Mouse (Mus musculus): ENCODE results near the gene Olfr573-ps1. TPM values are rescaled to one million over a fixed set of nuclear protein-coding genes. Genes with fewer than 3 reads are reported as not detected.

Gene Olfr573-ps1
- polyA plus RNA-seq (2014; fragmentation: Illumina TruSeq; extraction: RNeasy Lipid Tissue Mini Kit (QIAGEN cat#74804); ENCODE audit: low read depth, low replicate concordance): not detected

DNA sequence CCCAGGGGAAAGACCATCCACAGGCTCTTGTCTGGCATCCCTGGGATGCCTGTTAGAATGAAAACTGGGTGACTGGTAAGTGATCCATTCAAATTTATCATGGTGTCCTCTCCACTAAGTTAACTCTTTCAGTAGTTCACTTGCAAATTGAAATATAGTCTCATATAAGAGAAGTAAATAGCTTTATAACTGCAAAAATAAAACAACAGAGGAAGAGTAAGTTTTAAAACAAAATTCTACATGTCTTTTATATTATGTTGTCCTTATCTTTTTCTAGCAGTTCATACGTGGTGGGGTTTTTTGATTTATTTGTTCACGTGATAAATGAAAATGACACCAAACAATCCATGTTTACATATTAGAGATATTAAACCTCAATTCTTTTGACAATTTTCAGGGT lies at the start of gene Olfr573-ps1:
Olfr573-ps1 (minus strand) TSS at position 101 of the 400 bp plus-strand sequence.

DNA sequence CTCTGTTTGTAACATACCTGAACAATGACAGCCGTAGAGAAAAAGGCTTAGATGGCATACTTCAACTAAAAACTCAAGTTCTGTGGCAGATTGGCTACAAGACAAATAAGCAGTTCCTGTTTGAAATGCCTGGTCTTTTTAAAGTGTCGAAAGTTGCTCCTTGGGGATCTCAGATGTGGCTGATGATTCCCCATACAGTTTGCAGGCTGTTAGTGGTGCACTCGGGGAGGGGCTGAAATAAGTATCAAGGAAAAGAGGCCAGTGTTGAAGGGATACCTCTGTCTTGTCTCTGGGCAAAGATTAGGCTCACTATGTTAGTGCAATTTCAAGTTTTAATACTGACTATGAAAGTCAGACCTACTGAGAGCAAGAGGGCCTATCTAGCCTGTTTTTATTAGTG lies 46.8 kb upstream of the Olfr573-ps1 start, which contains the start of gene Olfr578:
Olfr578 (minus strand) TSS at position 101 of the 400 bp plus-strand sequence.

DNA sequence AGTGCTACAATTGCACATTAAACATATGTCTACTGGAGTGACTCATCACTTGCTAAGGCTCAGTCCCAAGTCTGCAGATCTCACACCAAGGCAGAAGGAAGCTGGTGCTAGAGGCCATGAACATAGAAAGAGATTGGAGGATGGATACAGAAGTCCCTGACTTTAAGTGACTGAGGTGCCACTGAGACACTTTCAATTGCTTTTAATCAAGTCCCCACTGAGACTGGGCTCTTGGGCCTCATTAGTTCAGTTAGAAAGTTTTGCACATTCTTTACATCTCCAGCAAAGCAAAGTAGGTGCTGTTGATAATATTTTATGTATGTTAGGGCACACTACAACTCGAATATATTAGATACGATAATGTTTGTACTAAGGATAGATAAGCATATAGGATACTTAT lies 33.5 kb upstream of the Olfr573-ps1 start, which contains the start of gene Olfr577:
Olfr577 (minus strand) TSS at position 101 of the 400 bp plus-strand sequence.

DNA sequence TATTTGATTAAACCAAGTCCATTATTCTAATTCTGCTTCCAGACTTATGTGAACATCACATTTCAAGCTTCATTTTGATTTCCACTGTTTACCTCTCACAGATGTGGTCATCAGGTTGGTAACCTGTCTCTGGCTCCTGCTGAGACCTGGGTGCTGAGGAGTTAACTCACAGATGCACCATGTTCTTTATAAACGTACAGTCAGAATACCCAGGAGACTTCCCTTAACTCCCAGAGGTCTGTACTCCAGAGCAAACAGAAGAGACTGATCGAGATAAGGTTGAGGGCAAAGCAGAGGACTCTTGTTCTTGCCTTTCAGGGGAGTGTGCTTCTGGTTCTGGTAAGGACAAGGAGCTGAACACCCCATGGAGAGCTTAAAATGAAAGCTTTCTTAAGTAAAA lies 20.0 kb upstream of the Olfr573-ps1 start, which contains the start of gene Olfr576:
Olfr576 (plus strand) TSS at position 301 of the 400 bp plus-strand sequence.

DNA sequence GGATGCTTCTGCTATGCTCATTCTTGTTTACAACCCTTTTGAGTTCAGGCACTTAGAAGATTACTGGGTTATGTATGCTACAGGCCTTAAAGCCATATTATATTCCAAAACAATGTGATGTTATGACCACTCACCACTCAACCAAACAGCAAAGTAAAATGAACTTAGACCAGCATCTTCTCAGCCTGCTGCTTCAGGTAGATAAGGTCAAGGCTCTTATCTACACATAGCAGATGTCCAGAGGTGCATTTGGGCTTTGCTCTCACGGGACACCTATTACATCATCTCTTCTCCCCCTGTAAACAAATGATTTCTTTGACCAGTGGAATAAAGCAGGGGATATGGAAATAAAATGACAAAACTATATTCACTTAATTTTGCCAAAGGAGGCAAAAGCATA lies 16.2 kb upstream of the Olfr573-ps1 start, which contains the start of gene Olfr575:
Olfr575 (minus strand) TSS at position 183 of the 400 bp plus-strand sequence.

DNA sequence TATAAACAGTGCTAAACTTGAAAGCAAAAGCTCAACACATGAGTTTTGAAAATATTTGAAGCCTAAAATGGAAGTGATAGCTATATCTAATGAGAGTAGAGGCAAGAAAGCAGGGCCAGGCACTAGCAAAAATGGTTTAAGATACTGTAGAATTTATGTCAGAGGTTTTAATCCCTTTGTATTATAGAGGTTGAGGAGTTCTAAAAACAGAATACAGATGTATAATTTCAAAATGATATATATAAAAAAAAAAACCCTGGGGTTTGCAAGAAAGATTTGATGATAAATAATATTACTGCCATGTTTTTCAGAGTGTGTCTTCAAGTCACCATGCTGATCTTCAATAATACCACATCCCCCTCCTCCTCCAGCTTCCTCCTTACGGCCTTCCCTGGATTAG lies 5.8 kb upstream of the Olfr573-ps1 start, which contains the start of gene Olfr574:
Olfr574 (plus strand) TSS at position 301 of the 400 bp plus-strand sequence.

DNA sequence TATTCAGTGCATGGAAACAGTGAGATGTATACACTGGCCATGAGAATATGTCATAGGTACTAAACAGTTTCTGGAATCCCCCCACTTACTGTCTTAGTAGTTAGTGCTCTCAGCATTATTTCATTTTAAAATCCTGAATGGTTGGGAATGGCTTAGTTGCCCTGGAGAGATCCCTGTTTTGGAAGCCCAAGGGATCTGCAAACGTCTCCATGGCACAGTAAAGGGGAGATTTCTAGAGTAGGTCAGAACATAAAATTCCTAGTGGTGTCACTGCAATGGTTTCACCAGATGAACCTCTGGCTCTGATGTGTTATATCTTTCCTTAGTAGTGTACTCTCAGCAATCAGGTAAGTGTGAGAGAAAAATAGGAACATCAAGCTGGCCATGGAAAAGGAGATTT lies 18.3 kb downstream of the Olfr573-ps1 start, which contains the start of gene Olfr572:
Olfr572 (plus strand) TSS at position 301 of the 400 bp plus-strand sequence.

DNA sequence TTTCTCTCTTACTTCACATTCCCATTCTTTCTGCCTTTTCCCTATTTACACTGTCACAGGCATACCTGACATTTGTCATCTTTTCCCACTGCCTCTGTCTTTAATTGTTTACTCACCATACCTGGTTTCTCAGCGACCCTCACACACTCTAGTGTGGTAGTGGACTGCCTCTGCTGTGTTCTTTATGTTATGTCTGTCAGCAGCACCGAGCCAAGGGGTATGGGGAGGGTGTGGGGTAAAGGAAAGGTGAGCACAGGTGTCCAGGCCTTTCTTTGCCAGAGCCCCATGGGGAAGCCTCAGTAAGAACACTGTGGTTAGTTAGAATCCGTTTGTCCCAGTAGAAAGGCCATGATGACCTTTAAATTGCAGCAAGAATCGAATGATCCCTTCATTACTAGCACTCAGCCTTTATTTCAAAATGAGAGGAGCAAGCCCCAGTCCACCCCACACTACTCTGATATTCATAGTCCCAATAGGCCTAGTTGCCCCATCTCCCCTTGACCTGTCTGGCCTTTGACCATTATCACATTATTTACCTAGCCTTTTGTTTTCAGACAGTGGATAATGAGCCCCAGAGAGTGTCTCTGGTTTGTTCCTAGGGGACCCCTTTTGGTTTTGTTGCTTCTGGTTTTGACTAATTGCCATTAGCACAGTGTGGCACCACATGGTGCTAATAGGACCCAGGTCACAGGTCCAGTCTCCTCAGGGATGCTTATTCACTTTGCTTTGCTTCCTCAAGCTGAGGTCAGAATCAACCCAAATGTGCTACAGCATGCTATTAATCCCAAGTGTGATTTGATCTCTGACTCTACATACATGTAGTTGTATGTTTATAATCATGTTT lies 25.1 kb downstream of the Olfr573-ps1 start, which contains the start of gene Olfr571:
Olfr571 (minus strand) TSS at position 505 of the 844 bp plus-strand sequence.

Other genes starting within 250 kb of the Olfr573-ps1 start
- gene Olfr557, start 246.7 kb downstream of the Olfr573-ps1 start, polyA plus RNA-seq (2014; fragmentation: Illumina TruSeq; extraction: RNeasy Lipid Tissue Mini Kit (QIAGEN cat#74804); ENCODE audit: low read depth, low replicate concordance): not detected
- 6.0 TPM for gene Olfr558, start 240.4 kb downstream of the Olfr573-ps1 start, polyA plus RNA-seq (2014; fragmentation: Illumina TruSeq; extraction: RNeasy Lipid Tissue Mini Kit (QIAGEN cat#74804); ENCODE audit: low read depth, low replicate concordance)
- not detected for gene Olfr33, start 223.5 kb downstream of the Olfr573-ps1 start, polyA plus RNA-seq (2014; fragmentation: Illumina TruSeq; extraction: RNeasy Lipid Tissue Mini Kit (QIAGEN cat#74804); ENCODE audit: low read depth, low replicate concordance)
- gene Olfr559, start 215.1 kb downstream of the Olfr573-ps1 start, polyA plus RNA-seq (2014; fragmentation: Illumina TruSeq; extraction: RNeasy Lipid Tissue Mini Kit (QIAGEN cat#74804); ENCODE audit: low read depth, low replicate concordance): not detected
- gene Olfr560, start 183.2 kb downstream of the Olfr573-ps1 start, polyA plus RNA-seq (2014; fragmentation: Illumina TruSeq; extraction: RNeasy Lipid Tissue Mini Kit (QIAGEN cat#74804); ENCODE audit: low read depth, low replicate concordance): 0.39 TPM
- gene Olfr78, start 183.1 kb downstream of the Olfr573-ps1 start, polyA plus RNA-seq (2014; fragmentation: Illumina TruSeq; extraction: RNeasy Lipid Tissue Mini Kit (QIAGEN cat#74804); ENCODE audit: low read depth, low replicate concordance): 3.1 TPM
- not detected for gene Olfr561, start 171.4 kb downstream of the Olfr573-ps1 start, polyA plus RNA-seq (2014; fragmentation: Illumina TruSeq; extraction: RNeasy Lipid Tissue Mini Kit (QIAGEN cat#74804); ENCODE audit: low read depth, low replicate concordance)
- not detected for gene Olfr564, start 139.1 kb downstream of the Olfr573-ps1 start, polyA plus RNA-seq (2014; fragmentation: Illumina TruSeq; extraction: RNeasy Lipid Tissue Mini Kit (QIAGEN cat#74804); ENCODE audit: low read depth, low replicate concordance)
- not detected for gene Olfr566, start 83.8 kb downstream of the Olfr573-ps1 start, polyA plus RNA-seq (2014; fragmentation: Illumina TruSeq; extraction: RNeasy Lipid Tissue Mini Kit (QIAGEN cat#74804); ENCODE audit: low read depth, low replicate concordance)
- not detected for gene Olfr568, start 65.5 kb downstream of the Olfr573-ps1 start, polyA plus RNA-seq (2014; fragmentation: Illumina TruSeq; extraction: RNeasy Lipid Tissue Mini Kit (QIAGEN cat#74804); ENCODE audit: low read depth, low replicate concordance)
- not detected for gene Olfr569, start 51.7 kb downstream of the Olfr573-ps1 start, polyA plus RNA-seq (2014; fragmentation: Illumina TruSeq; extraction: RNeasy Lipid Tissue Mini Kit (QIAGEN cat#74804); ENCODE audit: low read depth, low replicate concordance)
- gene Olfr570, start 48.0 kb downstream of the Olfr573-ps1 start, polyA plus RNA-seq (2014; fragmentation: Illumina TruSeq; extraction: RNeasy Lipid Tissue Mini Kit (QIAGEN cat#74804); ENCODE audit: low read depth, low replicate concordance): not detected
- gene Olfr571, start 25.0 kb downstream of the Olfr573-ps1 start, polyA plus RNA-seq (2014; fragmentation: Illumina TruSeq; extraction: RNeasy Lipid Tissue Mini Kit (QIAGEN cat#74804); ENCODE audit: low read depth, low replicate concordance): not detected
- not detected for gene Olfr572, start 18.2 kb downstream of the Olfr573-ps1 start, polyA plus RNA-seq (2014; fragmentation: Illumina TruSeq; extraction: RNeasy Lipid Tissue Mini Kit (QIAGEN cat#74804); ENCODE audit: low read depth, low replicate concordance)
- not detected for gene Olfr574, start 5.9 kb upstream of the Olfr573-ps1 start, polyA plus RNA-seq (2014; fragmentation: Illumina TruSeq; extraction: RNeasy Lipid Tissue Mini Kit (QIAGEN cat#74804); ENCODE audit: low read depth, low replicate concordance)
- gene Olfr575, start 16.2 kb upstream of the Olfr573-ps1 start, polyA plus RNA-seq (2014; fragmentation: Illumina TruSeq; extraction: RNeasy Lipid Tissue Mini Kit (QIAGEN cat#74804); ENCODE audit: low read depth, low replicate concordance): not detected
- gene Olfr576, start 20.1 kb upstream of the Olfr573-ps1 start, polyA plus RNA-seq (2014; fragmentation: Illumina TruSeq; extraction: RNeasy Lipid Tissue Mini Kit (QIAGEN cat#74804); ENCODE audit: low read depth, low replicate concordance): not detected
- gene Olfr577, start 33.4 kb upstream of the Olfr573-ps1 start, polyA plus RNA-seq (2014; fragmentation: Illumina TruSeq; extraction: RNeasy Lipid Tissue Mini Kit (QIAGEN cat#74804); ENCODE audit: low read depth, low replicate concordance): not detected
- not detected for gene Olfr578, start 46.7 kb upstream of the Olfr573-ps1 start, polyA plus RNA-seq (2014; fragmentation: Illumina TruSeq; extraction: RNeasy Lipid Tissue Mini Kit (QIAGEN cat#74804); ENCODE audit: low read depth, low replicate concordance)
- gene Olfr582, start 95.4 kb upstream of the Olfr573-ps1 start, polyA plus RNA-seq (2014; fragmentation: Illumina TruSeq; extraction: RNeasy Lipid Tissue Mini Kit (QIAGEN cat#74804); ENCODE audit: low read depth, low replicate concordance): not detected
- gene Olfr583, start 108.7 kb upstream of the Olfr573-ps1 start, polyA plus RNA-seq (2014; fragmentation: Illumina TruSeq; extraction: RNeasy Lipid Tissue Mini Kit (QIAGEN cat#74804); ENCODE audit: low read depth, low replicate concordance): not detected
- not detected for gene Olfr584, start 139.3 kb upstream of the Olfr573-ps1 start, polyA plus RNA-seq (2014; fragmentation: Illumina TruSeq; extraction: RNeasy Lipid Tissue Mini Kit (QIAGEN cat#74804); ENCODE audit: low read depth, low replicate concordance)
- not detected for gene Olfr585, start 155.1 kb upstream of the Olfr573-ps1 start, polyA plus RNA-seq (2014; fragmentation: Illumina TruSeq; extraction: RNeasy Lipid Tissue Mini Kit (QIAGEN cat#74804); ENCODE audit: low read depth, low replicate concordance)
- not detected for gene Olfr586, start 183.1 kb upstream of the Olfr573-ps1 start, polyA plus RNA-seq (2014; fragmentation: Illumina TruSeq; extraction: RNeasy Lipid Tissue Mini Kit (QIAGEN cat#74804); ENCODE audit: low read depth, low replicate concordance)
- not detected for gene Olfr588-ps1, start 198.3 kb upstream of the Olfr573-ps1 start, polyA plus RNA-seq (2014; fragmentation: Illumina TruSeq; extraction: RNeasy Lipid Tissue Mini Kit (QIAGEN cat#74804); ENCODE audit: low read depth, low replicate concordance)
- gene Olfr589, start 213.8 kb upstream of the Olfr573-ps1 start, polyA plus RNA-seq (2014; fragmentation: Illumina TruSeq; extraction: RNeasy Lipid Tissue Mini Kit (QIAGEN cat#74804); ENCODE audit: low read depth, low replicate concordance): not detected
- gene Olfr591, start 235.8 kb upstream of the Olfr573-ps1 start, polyA plus RNA-seq (2014; fragmentation: Illumina TruSeq; extraction: RNeasy Lipid Tissue Mini Kit (QIAGEN cat#74804); ENCODE audit: low read depth, low replicate concordance): not detected
- gene Olfr592, start 242.2 kb upstream of the Olfr573-ps1 start, polyA plus RNA-seq (2014; fragmentation: Illumina TruSeq; extraction: RNeasy Lipid Tissue Mini Kit (QIAGEN cat#74804); ENCODE audit: low read depth, low replicate concordance): not detected

Measured in heart, adult 10 weeks (tissue).